Mouse (Mus musculus): ENCODE measurements around the gene Olfr10. TPM values are rescaled to one million over a fixed set of nuclear protein-coding genes. Genes with fewer than 3 reads are reported as not detected.
"Not testable (repeated sequence)": the region's sequence is repeated elsewhere in the genome, so short reads cannot be mapped to it uniquely, and the experiment has no call there.

The Olfr10 gene
- polyA plus RNA-seq, 1 experiment: not detected

- H3K27ac ChIP-seq (ENCODE audit: insufficient read depth, low read depth, low read length): no peak overlapping the region
- H3K4me1 ChIP-seq (ENCODE audit: control insufficient read depth, insufficient read depth, low read length): no peaks in the 10 kb centered on the region
- no peak overlapping the region for H3K4me3 ChIP-seq (ENCODE audit: insufficient read depth, low read length)
- no peak for TF ChIP-seq POLR2A (IDR thresholded peaks at IDR 0.05; ENCODE audit: borderline replicate concordance, low read depth, low read length)
These were observed 11.8 kb upstream of the Olfr10 start for GRCm38 (mm10) chr11:49292777-49293176.

- not testable (repeated sequence) for H3K4me3 ChIP-seq (ENCODE audit: insufficient read depth, low read length); H3K27ac ChIP-seq (ENCODE audit: insufficient read depth, low read depth, low read length); H3K4me1 ChIP-seq (ENCODE audit: control insufficient read depth, insufficient read depth, low read length)
These were observed 4.0 kb downstream of the Olfr10 start for GRCm38 (mm10) chr11:49308547-49308946.

GRCm38 (mm10) chr11:49322442-49322841, 17.9 kb downstream of the Olfr10 start, which contains the start of gene Olfr1391:
Olfr1391 (plus strand) TSS chr11:49322742.
- Histone ChIP-seq H3K4me3 (ENCODE audit: insufficient read depth, low read length) (no peak within 1 kb of the TSS), H3K4me1 (ENCODE audit: control insufficient read depth, insufficient read depth, low read length) (no peaks in the 10 kb centered on the region), H3K27ac (ENCODE audit: insufficient read depth, low read depth, low read length) (no peak within 1 kb of the TSS)
- no peak for TF ChIP-seq POLR2A (IDR thresholded peaks at IDR 0.05; ENCODE audit: borderline replicate concordance, low read depth, low read length)
- no peak for TF ChIP-seq CTCF (IDR thresholded peaks at IDR 0.05; ENCODE audit: low read depth, low read length)

- no peak overlapping the region for H3K27ac ChIP-seq (ENCODE audit: insufficient read depth, low read depth, low read length)
- H3K4me1 ChIP-seq (ENCODE audit: control insufficient read depth, insufficient read depth, low read length): no peaks in the 10 kb centered on the region
- no peak overlapping the region for H3K4me3 ChIP-seq (ENCODE audit: insufficient read depth, low read length)
- no peak for TF ChIP-seq POLR2A (IDR thresholded peaks at IDR 0.05; ENCODE audit: borderline replicate concordance, low read depth, low read length)
These were observed 22.2 kb downstream of the Olfr10 start for GRCm38 (mm10) chr11:49326726-49327125.

GRCm38 (mm10) chr11:49329686-49330085, 25.1 kb downstream of the Olfr10 start:
- no peak overlapping the region for H3K4me3 ChIP-seq (ENCODE audit: insufficient read depth, low read length)
- no peak overlapping the region for H3K27ac ChIP-seq (ENCODE audit: insufficient read depth, low read depth, low read length)
- no peaks in the 10 kb centered on the region for H3K4me1 ChIP-seq (ENCODE audit: control insufficient read depth, insufficient read depth, low read length)
- no peak for TF ChIP-seq POLR2A (IDR thresholded peaks at IDR 0.05; ENCODE audit: borderline replicate concordance, low read depth, low read length)
- TF ChIP-seq CTCF (IDR thresholded peaks at IDR 0.05; ENCODE audit: low read depth, low read length): no peak

GRCm38 (mm10) chr11:49334888-49335287, 30.3 kb downstream of the Olfr10 start, which contains the start of gene Olfr1390:
Olfr1390 (plus strand) TSS chr11:49335188.
- TF ChIP-seq POLR2A (IDR thresholded peaks at IDR 0.05; ENCODE audit: borderline replicate concordance, low read depth, low read length) (no peak), CTCF (IDR thresholded peaks at IDR 0.05; ENCODE audit: low read depth, low read length) (no peak)
- H3K4me1 ChIP-seq (ENCODE audit: control insufficient read depth, insufficient read depth, low read length): no peaks in the 10 kb centered on the region
- H3K4me3 ChIP-seq (ENCODE audit: insufficient read depth, low read length): no peak within 1 kb of the TSS
- no peak within 1 kb of the TSS for H3K27ac ChIP-seq (ENCODE audit: insufficient read depth, low read depth, low read length)

GRCm38 (mm10) chr11:49337150-49337832, 32.8 kb downstream of the Olfr10 start:
- Histone ChIP-seq H3K4me3 (ENCODE audit: insufficient read depth, low read length) (no peak overlapping the region), H3K4me1 (ENCODE audit: control insufficient read depth, insufficient read depth, low read length) (no peaks in the 10 kb centered on the region), H3K27ac (ENCODE audit: insufficient read depth, low read depth, low read length) (no peak overlapping the region)
- TF ChIP-seq POLR2A (IDR thresholded peaks at IDR 0.05; ENCODE audit: borderline replicate concordance, low read depth, low read length): no peak
- TF ChIP-seq CTCF (IDR thresholded peaks at IDR 0.05; ENCODE audit: low read depth, low read length): no peak

Other genes starting within 250 kb of the Olfr10 start
- gene Tgtp2, start 240.5 kb upstream of the Olfr10 start, polyA plus RNA-seq (2012; ENCODE audit: insufficient read depth, insufficient read length, missing spikeins): 11.8 and 21.4 TPM in 2 replicates
- gene Ifi47, start 228.2 kb upstream of the Olfr10 start, polyA plus RNA-seq (2012; ENCODE audit: insufficient read depth, insufficient read length, missing spikeins): 49.2 and 51.9 TPM in 2 replicates
- gene Olfr1396, start 189.9 kb upstream of the Olfr10 start, polyA plus RNA-seq (2012; ENCODE audit: insufficient read depth, insufficient read length, missing spikeins): not detected in 2 replicates
- gene Olfr1395, start 162.5 kb upstream of the Olfr10 start, polyA plus RNA-seq (2012; ENCODE audit: insufficient read depth, insufficient read length, missing spikeins): not detected in 2 replicates
- not detected in 2 replicates for gene Olfr1394, start 150.4 kb upstream of the Olfr10 start, polyA plus RNA-seq (2012; ENCODE audit: insufficient read depth, insufficient read length, missing spikeins)
- 0.15 TPM in 1 of 2 replicates, not detected in the other for gene Btnl9, start 117.6 kb upstream of the Olfr10 start, polyA plus RNA-seq (2012; ENCODE audit: insufficient read depth, insufficient read length, missing spikeins)
- gene Zfp62, start 101.4 kb upstream of the Olfr10 start, polyA plus RNA-seq (2012; ENCODE audit: insufficient read depth, insufficient read length, missing spikeins): 28.4 and 30.8 TPM in 2 replicates
- 76.3 and 89.8 TPM in 2 replicates for gene Mgat1, start 60.5 kb upstream of the Olfr10 start, polyA plus RNA-seq (2012; ENCODE audit: insufficient read depth, insufficient read length, missing spikeins)
- not detected in 2 replicates for gene Olfr1393, start 26.4 kb upstream of the Olfr10 start, polyA plus RNA-seq (2012; ENCODE audit: insufficient read depth, insufficient read length, missing spikeins)
- not detected in 2 replicates for gene Olfr1392, start 19.5 kb upstream of the Olfr10 start, polyA plus RNA-seq (2012; ENCODE audit: insufficient read depth, insufficient read length, missing spikeins)
- not detected in 2 replicates for gene Olfr1391, start 18.0 kb downstream of the Olfr10 start, polyA plus RNA-seq (2012; ENCODE audit: insufficient read depth, insufficient read length, missing spikeins)
- not detected in 2 replicates for gene Olfr1390, start 30.4 kb downstream of the Olfr10 start, polyA plus RNA-seq (2012; ENCODE audit: insufficient read depth, insufficient read length, missing spikeins)
- not detected in 2 replicates for gene Olfr1389, start 118.3 kb downstream of the Olfr10 start, polyA plus RNA-seq (2012; ENCODE audit: insufficient read depth, insufficient read length, missing spikeins)
- 0.24 and 0.35 TPM in 2 replicates for gene Olfr1388, start 131.9 kb downstream of the Olfr10 start, polyA plus RNA-seq (2012; ENCODE audit: insufficient read depth, insufficient read length, missing spikeins)
- gene Olfr1387, start 150.6 kb downstream of the Olfr10 start, polyA plus RNA-seq (2012; ENCODE audit: insufficient read depth, insufficient read length, missing spikeins): not detected in 2 replicates
- gene Olfr1386, start 160.3 kb downstream of the Olfr10 start, polyA plus RNA-seq (2012; ENCODE audit: insufficient read depth, insufficient read length, missing spikeins): not detected in 2 replicates
- not detected in 2 replicates for gene Olfr1385, start 184.3 kb downstream of the Olfr10 start, polyA plus RNA-seq (2012; ENCODE audit: insufficient read depth, insufficient read length, missing spikeins)
- not detected in 2 replicates for gene Olfr1384, start 202.0 kb downstream of the Olfr10 start, polyA plus RNA-seq (2012; ENCODE audit: insufficient read depth, insufficient read length, missing spikeins)
- gene Olfr1383, start 214.9 kb downstream of the Olfr10 start, polyA plus RNA-seq (2012; ENCODE audit: insufficient read depth, insufficient read length, missing spikeins): not detected in 2 replicates
- not detected in 2 replicates for gene Olfr1382, start 223.5 kb downstream of the Olfr10 start, polyA plus RNA-seq (2012; ENCODE audit: insufficient read depth, insufficient read length, missing spikeins)
- gene Olfr1381, start 238.7 kb downstream of the Olfr10 start, polyA plus RNA-seq (2012; ENCODE audit: insufficient read depth, insufficient read length, missing spikeins): not detected in 2 replicates